Comparison of ENCODE assay signal across 18 mouse cellular contexts in genomic region chr19:40481115-40481514, GRCm38 (mm10).
"Had no signal": no experiment of that assay in that cellular context is flagged by ENCODE, and none has a peak within 500 bp of the region (broad histone marks: within the 10 kb centered on the region; RNA-seq: fewer than 3 reads in every experiment).

No protein-coding gene starts in this region.

- H3K27me3 ChIP-seq: limb, embryonic 12.5 days; limb, embryonic 15.5 days; liver, embryonic 13.5 days; midbrain, embryonic 12.5 days; midbrain, embryonic 15.5 days; neural tube, embryonic 12.5 days; neural tube, embryonic 15.5 days had no signal

- H3K9me3 ChIP-seq: limb, embryonic 15.5 days; liver, embryonic 13.5 days; midbrain, embryonic 15.5 days; neural tube, embryonic 15.5 days had no signal

- H3K36me3 ChIP-seq: limb, embryonic 12.5 days; limb, embryonic 15.5 days; midbrain, embryonic 12.5 days; midbrain, embryonic 15.5 days; neural tube, embryonic 12.5 days had no signal

- H3K4me3 ChIP-seq: limb, embryonic 12.5 days; limb, embryonic 15.5 days; liver, embryonic 13.5 days; midbrain, embryonic 12.5 days; midbrain, embryonic 15.5 days; neural tube, embryonic 12.5 days; neural tube, embryonic 15.5 days had no signal

- DNase-seq: kidney, adult 11 months; kidney, postnatal 25 days; left cerebral cortex, postnatal 4 days; liver, embryonic 13.5 days; lung, adult 2 months; lung, postnatal 14 days; right cerebral cortex, adult 18-20 months; right cerebral cortex, postnatal 14 days; right cerebral cortex, postnatal 4 days; thymus, postnatal 25 days had no signal

- H3K4me1 ChIP-seq: midbrain, embryonic 12.5 days had no signal

- H3K27ac ChIP-seq: kidney, postnatal 0 days; limb, embryonic 12.5 days; limb, embryonic 15.5 days; liver, embryonic 13.5 days; macrophage; midbrain, embryonic 12.5 days; midbrain, embryonic 15.5 days; neural tube, embryonic 12.5 days; neural tube, embryonic 15.5 days had no signal
